Mouse (Mus musculus) cortical plate, adult 2 months (tissue): ENCODE results near the gene Hspb2.

Source experiments
- CTCF ChIP-seq: fragments of 200-500 bp; IDR thresholded peaks from 2 replicates; pipeline ENCODE4 v1.5.1; 2011; ENCODE audit warnings: mild to moderate bottlenecking, control low read depth, low read length; ENCODE audit not compliant: insufficient read depth; ENCODE audit errors: extremely low read depth
- POLR2A ChIP-seq: fragments of 200-500 bp; IDR thresholded peaks from 2 replicates; pipeline ENCODE4 v1.6.1; 2011; ENCODE audit warnings: mild to moderate bottlenecking, low read length, control low read depth; ENCODE audit not compliant: insufficient read depth; ENCODE audit errors: extremely low read depth

DNA sequence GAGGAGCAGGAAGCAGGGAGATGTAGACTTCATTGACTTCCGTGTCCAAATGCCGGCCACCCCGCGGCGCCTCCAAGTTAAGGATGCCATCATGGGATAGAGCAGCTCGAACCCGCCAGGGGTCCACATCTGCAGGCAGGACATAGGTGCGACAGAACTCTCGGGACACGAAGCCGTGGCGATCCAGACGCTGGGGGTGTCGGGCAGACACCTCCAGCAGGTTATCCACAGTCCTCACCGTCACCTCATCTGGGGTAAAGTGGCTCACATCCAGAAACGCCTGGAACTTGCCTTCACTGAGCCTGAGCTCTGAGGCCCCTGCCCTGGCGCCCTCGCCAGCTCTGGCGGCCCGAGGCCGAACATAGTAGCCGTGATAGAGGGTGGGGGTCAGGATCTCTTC is 831 bp downstream of the Hspb2 start, which contains the start of gene Cryab:
- TF ChIP-seq CTCF (no peak), POLR2A (no peak)
